Mouse (Mus musculus): Measurements from ENCODE around the gene Mrps33.

DNA sequence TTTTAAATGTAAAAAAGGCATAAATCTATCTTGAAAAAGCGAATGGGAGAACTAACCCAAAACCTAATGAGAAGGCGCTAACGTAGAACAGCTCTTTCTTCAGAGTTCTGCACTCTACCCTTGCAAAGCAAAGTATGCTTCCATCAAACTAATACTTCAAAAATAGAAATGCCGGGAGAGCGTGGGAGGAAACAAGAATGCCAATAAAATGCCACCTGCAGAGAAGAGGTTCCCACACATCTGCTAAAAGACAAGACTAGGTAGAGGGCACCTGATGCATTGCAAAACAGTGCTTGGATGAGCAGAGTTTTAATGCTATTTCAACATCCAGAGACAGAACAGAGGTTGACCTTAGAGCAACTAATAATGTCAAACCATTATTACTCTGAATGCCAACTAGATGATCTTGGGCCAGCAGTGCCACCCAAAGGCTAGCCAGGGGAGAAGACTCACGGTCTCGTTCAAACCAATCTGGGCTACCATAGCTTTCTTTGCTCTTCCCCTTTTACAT, 3.7 kb downstream of the Mrps33 start:
- TF ChIP-seq CTCF (IDR thresholded peaks at IDR 0.05; ENCODE audit: control insufficient read depth, insufficient read depth, low read length) (no peak), POLR2A (IDR thresholded peaks at IDR 0.05; ENCODE audit: borderline replicate concordance, control insufficient read depth, low read depth, low read length) (no peak)

Measured in bone marrow, adult 2 months (tissue).